Mouse (Mus musculus): ENCODE measurements around the gene 4833427G06Rik. TPM values are rescaled to one million over a fixed set of nuclear protein-coding genes. Genes with fewer than 3 reads are reported as not detected.

4833427G06Rik gene
- polyA plus RNA-seq, 1 experiment from 2014 or later = not detected

DNA sequence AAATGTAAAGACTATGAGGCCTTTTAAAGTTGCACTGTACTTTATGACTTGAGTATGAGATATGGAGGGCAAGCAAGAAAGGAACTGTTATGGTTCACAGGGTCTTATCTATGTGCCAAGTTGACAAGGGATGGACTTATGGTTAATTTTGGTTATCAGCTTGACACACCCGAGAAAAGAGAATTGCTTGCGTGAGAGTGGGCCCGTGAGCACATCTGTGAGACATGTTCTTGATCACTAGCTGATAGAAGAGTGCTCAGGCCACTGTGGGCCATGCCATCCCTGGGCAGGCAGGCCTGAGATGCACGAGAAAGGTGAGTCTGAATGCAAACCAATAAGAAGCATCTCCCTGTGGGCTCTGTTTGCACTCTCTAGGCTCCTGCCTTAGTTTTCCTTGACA lies 35.6 kb upstream of the 4833427G06Rik start:
- DNase-seq (ENCODE audit: low spot score) (no peak), ATAC-seq (ENCODE audit: insufficient read depth, low FRiP score, low TSS enrichment) (no peak)
- Histone ChIP-seq H3K4me1 (ENCODE audit: control insufficient read depth, insufficient read depth, low read length) (no peaks in the 10 kb centered on the region), H3K9me3 (ENCODE audit: control insufficient read depth, low read length) (no peaks in the 10 kb centered on the region), H3K27me3 (ENCODE audit: control insufficient read depth, insufficient read depth, low read length) (no peaks in the 10 kb centered on the region), H3K36me3 (ENCODE audit: control insufficient read depth, insufficient read depth, low read length) (no peaks in the 10 kb centered on the region), H3K27ac (ENCODE audit: low read depth, low read length) (no peak overlapping the region), H3K4me2 (ENCODE audit: low read depth) (no peak overlapping the region), H3K9ac (ENCODE audit: low read length) (no peak overlapping the region), H3K4me3 (ENCODE audit: low read depth, low read length) (no peak overlapping the region)
- WGBS = 81% methylated on average over 4 of the region's 4 CpGs

DNA sequence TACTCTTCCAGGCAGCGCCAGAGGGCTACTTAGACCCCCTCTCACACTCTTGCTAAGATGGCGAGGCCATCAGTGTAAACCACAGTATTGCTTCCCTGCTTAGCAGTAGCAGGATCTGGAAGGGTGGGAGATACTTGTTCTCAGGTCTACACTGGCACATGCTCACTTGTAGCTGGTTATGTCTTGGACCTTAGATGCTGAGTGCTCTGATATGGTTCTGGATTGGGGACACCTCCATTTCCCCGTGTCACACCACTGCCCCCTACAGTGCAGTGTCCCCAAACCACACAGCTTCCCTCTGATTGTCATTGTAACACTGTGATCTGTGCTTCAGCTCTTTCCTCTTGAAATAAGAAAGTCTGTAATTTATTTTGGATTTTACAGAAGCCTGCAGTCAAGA lies 35.1 kb upstream of the 4833427G06Rik start:
- Histone ChIP-seq H3K9me3 (ENCODE audit: control insufficient read depth, low read length) (no peaks in the 10 kb centered on the region), H3K9ac (ENCODE audit: low read length) (no peak overlapping the region), H3K27ac (ENCODE audit: low read depth, low read length) (no peak overlapping the region), H3K4me2 (ENCODE audit: low read depth) (no peak overlapping the region), H3K4me1 (ENCODE audit: control insufficient read depth, insufficient read depth, low read length) (no peaks in the 10 kb centered on the region), H3K4me3 (ENCODE audit: low read depth, low read length) (no peak overlapping the region), H3K27me3 (ENCODE audit: control insufficient read depth, insufficient read depth, low read length) (no peaks in the 10 kb centered on the region), H3K36me3 (ENCODE audit: control insufficient read depth, insufficient read depth, low read length) (no peaks in the 10 kb centered on the region)
- DNase-seq (ENCODE audit: low spot score) (peak; percentile 26), ATAC-seq (ENCODE audit: insufficient read depth, low FRiP score, low TSS enrichment) (no peak)
- WGBS = 65% methylated on average over 3 of the region's 3 CpGs

DNA sequence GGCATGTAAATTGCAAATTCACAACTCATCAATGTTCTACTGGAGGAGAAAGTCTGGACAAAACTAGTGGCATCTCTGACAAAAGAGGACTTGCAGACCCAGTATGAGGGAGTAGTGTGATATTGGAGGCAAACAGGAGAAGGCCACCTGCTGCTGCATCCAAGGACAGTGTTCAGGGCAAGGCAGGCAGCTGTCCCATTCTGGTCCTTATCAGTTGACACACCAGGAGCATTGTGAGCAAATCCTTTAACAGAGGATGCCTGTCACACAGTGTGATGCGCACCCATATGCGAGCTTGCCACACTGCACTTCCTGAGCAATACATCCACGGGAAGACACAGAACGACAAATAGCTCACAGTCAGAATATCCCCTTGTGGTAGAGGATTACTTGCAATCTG lies 12.9 kb upstream of the 4833427G06Rik start:
- WGBS = 94% methylated on average over 4 of the region's 4 CpGs
- Histone ChIP-seq H3K4me2 (ENCODE audit: low read depth) (no peak overlapping the region), H3K9me3 (ENCODE audit: control insufficient read depth, low read length) (no peaks in the 10 kb centered on the region), H3K27me3 (ENCODE audit: control insufficient read depth, insufficient read depth, low read length) (no peaks in the 10 kb centered on the region), H3K9ac (ENCODE audit: low read length) (no peak overlapping the region), H3K4me3 (ENCODE audit: low read depth, low read length) (no peak overlapping the region), H3K27ac (ENCODE audit: low read depth, low read length) (no peak overlapping the region), H3K4me1 (ENCODE audit: control insufficient read depth, insufficient read depth, low read length) (no peaks in the 10 kb centered on the region), H3K36me3 (ENCODE audit: control insufficient read depth, insufficient read depth, low read length) (no peaks in the 10 kb centered on the region)
- DNase-seq (ENCODE audit: low spot score) (no peak), ATAC-seq (ENCODE audit: insufficient read depth, low FRiP score, low TSS enrichment) (no peak)

DNA sequence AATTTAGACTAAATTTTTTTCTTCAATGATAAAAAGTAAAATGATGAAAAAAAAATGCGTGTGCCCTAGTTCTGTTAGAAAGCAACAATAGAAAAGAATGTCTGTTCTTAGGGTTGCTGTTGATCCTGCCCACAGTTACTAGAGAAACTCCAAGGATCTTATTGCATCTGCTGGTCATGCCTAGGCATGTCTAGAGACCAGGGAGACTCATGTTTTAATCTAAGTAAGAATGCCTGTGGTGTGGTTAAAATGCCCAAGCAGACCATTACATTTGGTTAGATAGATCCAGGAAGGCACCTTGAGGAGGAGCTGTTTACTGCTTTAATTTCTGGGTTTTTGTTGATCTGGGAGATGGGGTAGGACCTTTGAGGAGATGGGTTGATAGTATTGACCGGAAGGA lies 3.9 kb upstream of the 4833427G06Rik start:
- Histone ChIP-seq H3K36me3 (ENCODE audit: control insufficient read depth, insufficient read depth, low read length) (no peaks in the 10 kb centered on the region), H3K4me1 (ENCODE audit: control insufficient read depth, insufficient read depth, low read length) (peaks cover 9% of the 10 kb centered on the region; the same call in 1 of the 2 replicates), H3K4me3 (ENCODE audit: low read depth, low read length) (no peak overlapping the region), H3K4me2 (ENCODE audit: low read depth) (no peak overlapping the region), H3K9me3 (ENCODE audit: control insufficient read depth, low read length) (no peaks in the 10 kb centered on the region), H3K27me3 (ENCODE audit: control insufficient read depth, insufficient read depth, low read length) (no peaks in the 10 kb centered on the region), H3K27ac (ENCODE audit: low read depth, low read length) (no peak overlapping the region), H3K9ac (ENCODE audit: low read length) (no peak overlapping the region)
- ATAC-seq (ENCODE audit: insufficient read depth, low FRiP score, low TSS enrichment) = no peak
- 88% methylated on average over 2 of the region's 2 CpGs for WGBS
- no peak for DNase-seq (ENCODE audit: low spot score)

DNA sequence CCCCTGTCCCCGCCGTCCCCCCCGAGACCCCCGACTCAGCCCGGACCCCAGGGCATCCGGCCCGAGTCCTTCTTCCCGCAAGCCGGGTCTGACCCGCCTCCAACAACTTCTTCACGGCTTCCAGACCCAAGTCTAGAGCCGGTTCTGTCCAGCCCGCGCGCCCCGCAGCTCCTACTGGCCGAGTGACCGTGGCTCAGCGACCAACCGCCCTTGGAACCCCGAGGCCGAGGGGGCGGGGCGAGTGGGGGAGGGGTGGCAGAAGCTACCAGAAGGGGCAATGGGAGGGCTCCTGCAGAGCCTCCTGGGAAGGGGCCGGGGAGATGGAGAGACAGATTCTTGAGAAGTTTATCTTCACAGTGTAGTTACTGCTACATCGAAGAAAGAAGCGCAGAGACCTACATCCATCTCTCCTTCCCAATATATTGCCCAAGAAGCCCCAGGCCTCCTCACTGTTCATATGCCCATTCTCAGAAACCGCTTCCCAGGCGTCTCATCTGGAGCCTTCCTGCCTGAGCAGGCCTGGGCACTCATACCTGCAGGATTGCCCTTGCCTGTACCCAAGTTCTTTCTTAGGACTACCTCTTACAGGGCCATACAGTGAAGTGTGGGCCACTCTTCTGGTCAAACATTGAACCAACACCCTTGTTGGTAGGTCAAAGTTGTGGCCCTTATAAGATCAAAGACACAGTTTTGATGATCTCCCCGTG lies 2.1 kb upstream of the 4833427G06Rik start:
- Histone ChIP-seq H3K4me1 (ENCODE audit: control insufficient read depth, insufficient read depth, low read length) (peaks cover 9% of the 10 kb centered on the region; the same call in 1 of the 2 replicates), H3K4me2 (ENCODE audit: low read depth) (peak overlapping the region; percentile 99), H3K9me3 (ENCODE audit: control insufficient read depth, low read length) (no peaks in the 10 kb centered on the region), H3K36me3 (ENCODE audit: control insufficient read depth, insufficient read depth, low read length) (no peaks in the 10 kb centered on the region), H3K27ac (ENCODE audit: low read depth, low read length) (no peak overlapping the region), H3K9ac (ENCODE audit: low read length) (peak overlapping the region; percentile 65), H3K27me3 (ENCODE audit: control insufficient read depth, insufficient read depth, low read length) (no peaks in the 10 kb centered on the region), H3K4me3 (ENCODE audit: low read depth, low read length) (peak overlapping the region; percentile 58)
- DNase-seq (ENCODE audit: low spot score) (peak; percentile 63), ATAC-seq (ENCODE audit: insufficient read depth, low FRiP score, low TSS enrichment) (peak; percentile 63)
- WGBS = 14% methylated on average over 27 of the region's 30 CpGs

DNA sequence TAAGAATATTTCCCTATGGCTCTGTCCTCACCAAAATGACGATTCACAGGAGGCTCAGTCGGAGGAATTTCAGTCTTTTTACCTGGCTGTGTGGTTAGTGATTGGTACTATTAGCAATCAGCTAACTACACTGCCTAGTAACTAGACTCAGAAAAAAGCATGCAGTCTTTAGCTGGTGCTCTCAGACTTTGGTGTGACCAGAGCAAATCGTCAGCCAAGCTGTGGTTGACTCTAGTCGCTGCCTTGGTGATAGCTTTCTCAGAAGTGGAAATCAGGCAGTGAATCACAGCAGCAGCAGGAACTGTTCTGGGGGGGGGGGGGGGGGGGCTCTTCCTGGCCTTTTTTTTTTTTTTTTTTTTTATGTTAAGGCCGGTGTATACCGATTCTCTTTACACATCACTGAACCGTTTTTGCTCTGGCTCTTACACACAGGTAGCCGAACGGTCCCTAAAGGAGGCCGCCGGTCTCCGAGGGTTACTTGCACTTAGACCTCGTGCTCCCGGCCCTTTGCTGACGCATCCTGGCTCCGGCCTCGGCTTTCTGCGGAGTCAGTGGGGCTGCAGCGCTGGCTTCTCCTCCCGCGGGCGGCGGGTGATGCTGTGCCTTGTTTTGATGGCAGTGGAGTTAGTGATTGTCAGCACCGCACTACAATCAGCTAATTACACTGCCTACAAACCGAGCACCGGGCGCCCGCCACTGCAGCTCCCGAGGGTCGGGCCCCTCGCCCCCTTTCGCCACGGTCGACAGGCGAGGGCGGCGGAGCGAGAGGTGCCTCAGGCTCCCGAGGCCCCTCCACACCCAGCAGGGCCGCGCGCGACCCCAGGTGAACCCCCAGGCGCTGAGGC lies 1.3 kb upstream of the 4833427G06Rik start:
- H3K4me1 ChIP-seq (ENCODE audit: control insufficient read depth, insufficient read depth, low read length) = peaks cover 9% of the 10 kb centered on the region; the same call in 1 of the 2 replicates
- no peaks in the 10 kb centered on the region for H3K9me3 ChIP-seq (ENCODE audit: control insufficient read depth, low read length)
- peak overlapping the region; percentile 58 for H3K4me3 ChIP-seq (ENCODE audit: low read depth, low read length)
- H3K27me3 ChIP-seq (ENCODE audit: control insufficient read depth, insufficient read depth, low read length) = no peaks in the 10 kb centered on the region
- peak overlapping the region; percentile 65 for H3K9ac ChIP-seq (ENCODE audit: low read length)
- WGBS = 2% methylated on average over 41 of the region's 44 CpGs
- DNase-seq (ENCODE audit: low spot score) = peak; percentile 70
- no peak overlapping the region for H3K27ac ChIP-seq (ENCODE audit: low read depth, low read length)
- no peaks in the 10 kb centered on the region for H3K36me3 ChIP-seq (ENCODE audit: control insufficient read depth, insufficient read depth, low read length)
- H3K4me2 ChIP-seq (ENCODE audit: low read depth) = peak overlapping the region; percentile 99
- ATAC-seq (ENCODE audit: insufficient read depth, low FRiP score, low TSS enrichment) = peak; percentile 81

DNA sequence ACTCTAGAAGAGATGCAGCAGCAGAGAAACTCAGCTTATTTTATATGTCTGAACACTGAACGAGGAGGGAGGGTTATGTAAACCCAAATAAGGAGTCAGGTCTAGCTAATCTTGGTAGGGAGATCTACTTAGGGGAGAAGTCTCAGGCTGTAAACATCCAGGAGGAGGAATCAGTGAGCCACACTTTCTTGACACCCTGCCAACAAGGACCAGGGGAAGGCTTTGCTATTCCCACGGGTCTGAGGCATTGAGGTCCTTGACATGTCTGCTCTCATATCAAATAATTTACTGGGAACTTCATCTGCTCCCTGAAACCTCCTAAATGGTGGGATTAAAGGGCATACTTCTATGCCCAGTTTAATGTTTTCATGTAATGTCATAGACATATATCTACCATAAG lies 5.6 kb downstream of the 4833427G06Rik start:
- no peak for ATAC-seq (ENCODE audit: insufficient read depth, low FRiP score, low TSS enrichment)
- H3K4me3 ChIP-seq (ENCODE audit: low read depth, low read length) = no peak overlapping the region
- 72% methylated on average over 2 of the region's 2 CpGs for WGBS

DNA sequence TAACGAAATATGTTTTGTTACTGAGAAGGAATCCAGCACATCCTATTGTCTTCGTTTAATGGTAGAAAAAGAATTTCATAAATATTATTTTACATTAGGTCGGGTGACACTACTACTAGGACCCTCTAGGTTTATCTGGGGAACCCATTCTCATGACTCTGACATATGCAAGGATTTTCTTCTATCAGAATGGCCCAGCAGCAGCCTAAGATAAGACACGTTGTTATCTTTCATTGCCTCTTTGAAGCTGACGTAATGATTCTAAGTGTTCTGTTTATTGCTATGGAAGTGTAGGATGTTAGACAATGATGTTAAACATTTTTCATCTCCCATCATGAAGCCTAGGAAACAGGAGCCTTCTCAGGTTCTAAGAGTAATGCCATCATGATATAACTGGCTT lies 8.2 kb downstream of the 4833427G06Rik start:
- Histone ChIP-seq H3K27me3 (ENCODE audit: control insufficient read depth, insufficient read depth, low read length) (no peaks in the 10 kb centered on the region), H3K4me1 (ENCODE audit: control insufficient read depth, insufficient read depth, low read length) (no peaks in the 10 kb centered on the region), H3K4me2 (ENCODE audit: low read depth) (no peak overlapping the region), H3K4me3 (ENCODE audit: low read depth, low read length) (no peak overlapping the region), H3K27ac (ENCODE audit: low read depth, low read length) (no peak overlapping the region), H3K36me3 (ENCODE audit: control insufficient read depth, insufficient read depth, low read length) (no peaks in the 10 kb centered on the region), H3K9me3 (ENCODE audit: control insufficient read depth, low read length) (no peaks in the 10 kb centered on the region), H3K9ac (ENCODE audit: low read length) (no peak overlapping the region)
- DNase-seq (ENCODE audit: low spot score) = no peak
- 78% methylated on average over 5 of the region's 5 CpGs for WGBS
- ATAC-seq (ENCODE audit: insufficient read depth, low FRiP score, low TSS enrichment) = no peak

More for the DNA sequence above, 5.6 kb downstream of the 4833427G06Rik start:
- Histone ChIP-seq H3K27me3 (ENCODE audit: control insufficient read depth, insufficient read depth, low read length) (no peaks in the 10 kb centered on the region), H3K9me3 (ENCODE audit: control insufficient read depth, low read length) (no peaks in the 10 kb centered on the region), H3K36me3 (ENCODE audit: control insufficient read depth, insufficient read depth, low read length) (no peaks in the 10 kb centered on the region), H3K4me1 (ENCODE audit: control insufficient read depth, insufficient read depth, low read length) (no peaks in the 10 kb centered on the region), H3K9ac (ENCODE audit: low read length) (no peak overlapping the region), H3K27ac (ENCODE audit: low read depth, low read length) (no peak overlapping the region), H3K4me2 (ENCODE audit: low read depth) (no peak overlapping the region)
- no peak for DNase-seq (ENCODE audit: low spot score)
